Mouse (Mus musculus): Measurements from ENCODE around the gene Gm21117. TPM values are rescaled to one million over a fixed set of nuclear protein-coding genes. Genes with fewer than 3 reads are reported as not detected.
"Not testable (repeated sequence)": the region's sequence is repeated elsewhere in the genome, so short reads cannot be mapped to it uniquely, and the experiment has no call there.

Gene Gm21117
- not detected for polyA plus RNA-seq (2012; fragmentation: generic; extraction: Trizol)

DNA sequence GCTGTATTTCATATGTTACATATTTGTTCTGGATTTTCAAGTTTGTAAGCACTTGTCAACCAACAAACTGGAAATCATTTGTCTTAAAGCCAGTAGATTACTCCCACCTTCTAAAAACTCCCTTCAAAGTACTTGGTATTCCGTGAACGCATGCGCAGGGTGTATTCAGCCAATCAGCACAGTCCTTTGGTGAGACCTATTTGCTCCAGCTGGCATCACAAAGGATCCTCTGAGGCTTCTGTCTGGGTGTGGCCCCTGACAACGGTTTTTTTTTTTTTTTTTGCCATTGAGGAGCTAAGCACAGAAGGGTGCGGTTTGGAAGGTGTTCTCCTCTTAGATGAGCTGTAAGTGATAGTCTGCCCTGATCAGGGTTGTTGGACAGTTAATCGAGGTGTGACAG is at the start of gene Gm21117:
Gene Gm21117 (plus strand): TSS at position 301 of the 400 bp plus-strand sequence.
- H3K27me3 ChIP-seq (ENCODE audit: control insufficient read depth, insufficient read depth, insufficient read length); H3K36me3 ChIP-seq (ENCODE audit: control insufficient read depth, insufficient read depth); H3ac ChIP-seq (ENCODE audit: control insufficient read depth, insufficient read length); H3K79me2 ChIP-seq (ENCODE audit: control insufficient read depth, insufficient read depth); H3K4me3 ChIP-seq; H3K4me2 ChIP-seq (ENCODE audit: low read depth): not testable (repeated sequence)

Data from myocyte (in vitro differentiated cells).